Mouse (Mus musculus) layer of hippocampus, adult 2 months (tissue): Measurements from ENCODE around the gene Tmem56. TPM values are rescaled to one million over a fixed set of nuclear protein-coding genes. Genes with fewer than 3 reads are reported as not detected.

ENCODE experiments used
- DNase-seq, 2 experiments: peaks; one replicate each; pipeline ENCODE4 v3.0.0; 2022; ENCODE audit warnings: low spot score in 2 of 2
- H3K27ac ChIP-seq: fragments of 200-600 bp; 2 replicates; pipeline ENCODE4 v1.8.1; 2022
- H3K4me3 ChIP-seq: fragments of 200-600 bp; 2 replicates; pipeline ENCODE4 v1.8.1; 2022; ENCODE audit warnings: mild to moderate bottlenecking
- CTCF ChIP-seq: fragments of 200-600 bp; conservative IDR thresholded peaks from 2 replicates; pipeline ENCODE4 v1.8.1; 2022; ENCODE audit warnings: antibody characterized with exemption, mild to moderate bottlenecking, moderate library complexity
- long read RNA-seq, 2 experiments: library from polyadenylated mRNA; stranded (forward); transcript quantifications; one replicate each; pipeline ENCODE4 v2.0.0; 2021; ENCODE audit warnings: borderline mapping rate in 2 of 2
- total RNA-seq, 2 experiments: library from RNA; stranded (reverse); gene quantifications; 2 replicates each; pipeline ENCODE4 v1.2.3; 2021

Gene Tmem56
- 10 to 100 TPM; 30.6 to 31.1 TPM for total RNA-seq
- long read RNA-seq, experiment 1, full-length matches to known transcripts, result 15 of 25 reads
- long read RNA-seq, experiment 1, partial matches to known transcripts, result 2 of 25 reads
- long read RNA-seq, experiment 1, other reads (novel, unspliced or antisense), result 8 of 25 reads
- long read RNA-seq, experiment 2, full-length matches to known transcripts, result 14 of 17 reads
- long read RNA-seq, experiment 2, partial matches to known transcripts, result 1 of 17 reads
- long read RNA-seq, experiment 2, other reads (novel, unspliced or antisense), result 2 of 17 reads

- H3K27ac ChIP-seq, result no peak within 1 kb of the TSS
- TF ChIP-seq CTCF, result no peak
- no peak within 1 kb of the TSS for H3K4me3 ChIP-seq
- DNase-seq, result no peak
Observed at GRCm38 (mm10) chr3:121282998-121283397, at the start of gene Tmem56. Gene Tmem56 (minus strand): TSS chr3:121283098.

GRCm38 (mm10) chr3:121330244-121330646 lies 47.3 kb upstream of the Tmem56 start:
- peak overlapping the region; percentile 32; the same call in 1 of the 2 replicates for H3K27ac ChIP-seq
- DNase-seq, result peak in 1 of 2 experiments; percentile 16
- no peak overlapping the region for H3K4me3 ChIP-seq
- TF ChIP-seq CTCF, result no peak

DNA sequence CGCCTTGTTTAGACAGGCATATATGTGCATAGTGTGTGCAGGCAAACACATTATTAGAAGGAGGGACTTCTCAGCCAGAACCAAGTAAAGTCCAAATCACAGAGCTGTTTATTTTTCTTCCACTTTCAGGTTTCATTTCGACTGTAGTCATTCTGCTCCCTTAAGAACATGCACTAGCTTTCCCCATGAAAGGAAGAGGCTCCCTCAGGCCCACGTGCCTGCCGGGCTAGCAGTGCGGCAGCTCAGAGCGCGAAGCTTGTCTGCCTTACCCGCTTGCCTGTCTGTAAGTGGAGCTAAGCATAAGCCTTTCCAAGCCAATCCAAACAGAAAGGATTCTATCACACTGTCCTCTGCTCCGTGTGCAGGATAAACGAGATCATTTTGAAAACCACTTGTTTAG lies 46.7 kb upstream of the Tmem56 start:
- DNase-seq, result no peak
- no peak for TF ChIP-seq CTCF
- 0 out of 2 replicates have a peak overlapping the region, but pooled peaks have one; percentile 32 for H3K27ac ChIP-seq

DNA sequence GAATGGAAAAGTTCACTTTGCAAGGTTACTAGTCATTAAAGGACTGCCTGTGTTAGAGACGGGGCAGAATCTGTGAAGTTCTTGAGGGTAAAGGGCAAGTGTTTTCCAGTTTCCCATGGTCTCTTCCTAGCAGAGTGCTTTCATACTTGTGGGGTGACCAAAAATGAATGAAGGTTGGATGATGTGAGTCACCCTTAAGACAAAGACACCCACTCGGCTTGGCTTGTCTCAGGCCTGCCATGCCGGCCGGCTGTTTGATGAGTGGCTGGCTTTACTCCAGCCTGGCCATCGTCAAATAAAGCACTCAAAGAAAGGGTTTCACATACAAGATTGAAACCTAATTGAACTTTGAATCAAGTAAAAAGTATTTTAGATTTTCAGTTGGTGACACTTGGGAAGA lies 44.5 kb upstream of the Tmem56 start:
- no peak for DNase-seq
- Histone ChIP-seq H3K4me3 (no peak overlapping the region), H3K27ac (no peak overlapping the region)
- no peak for TF ChIP-seq CTCF

More for the DNA sequence above, 46.7 kb upstream of the Tmem56 start:
- H3K4me3 ChIP-seq, result no peak overlapping the region

DNA sequence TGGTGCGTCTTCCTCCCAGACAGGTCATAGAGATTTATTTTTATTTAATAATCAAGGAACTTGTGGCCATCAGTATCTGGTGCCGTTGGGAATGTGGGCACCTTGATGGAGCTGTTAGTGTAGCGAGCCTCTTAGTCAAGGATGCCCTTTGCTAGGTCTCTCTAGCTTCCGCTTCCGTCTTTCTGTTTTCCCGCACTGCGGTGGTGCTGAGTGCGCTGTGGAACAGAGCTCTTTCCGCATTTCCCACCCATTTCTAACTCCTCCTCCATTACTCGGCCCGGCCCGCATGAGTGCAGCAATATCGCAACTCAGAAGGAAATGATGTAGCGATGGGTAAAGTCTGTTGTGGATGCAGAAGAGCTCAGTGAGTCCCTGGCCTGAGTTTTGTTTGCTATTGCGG lies 40.5 kb upstream of the Tmem56 start:
- no peak overlapping the region for H3K4me3 ChIP-seq
- no peak for DNase-seq
- no peak overlapping the region for H3K27ac ChIP-seq
- no peak for TF ChIP-seq CTCF

- no peak for DNase-seq
- H3K4me3 ChIP-seq, result no peak overlapping the region
- no peak overlapping the region for H3K27ac ChIP-seq
- TF ChIP-seq CTCF, result no peak
Observed at GRCm38 (mm10) chr3:121320896-121321295, 38.0 kb upstream of the Tmem56 start.

- Histone ChIP-seq H3K4me3 (no peak overlapping the region), H3K27ac (no peak overlapping the region)
- no peak for TF ChIP-seq CTCF
- DNase-seq, result no peak
Observed at GRCm38 (mm10) chr3:121319906-121320305, 37.0 kb upstream of the Tmem56 start.

- Histone ChIP-seq H3K27ac (peak overlapping the region; percentile 46; the same call in 1 of the 2 replicates), H3K4me3 (no peak overlapping the region)
- no peak for DNase-seq
- TF ChIP-seq CTCF, result no peak
Observed at GRCm38 (mm10) chr3:121315498-121315897, 32.6 kb upstream of the Tmem56 start.

DNA sequence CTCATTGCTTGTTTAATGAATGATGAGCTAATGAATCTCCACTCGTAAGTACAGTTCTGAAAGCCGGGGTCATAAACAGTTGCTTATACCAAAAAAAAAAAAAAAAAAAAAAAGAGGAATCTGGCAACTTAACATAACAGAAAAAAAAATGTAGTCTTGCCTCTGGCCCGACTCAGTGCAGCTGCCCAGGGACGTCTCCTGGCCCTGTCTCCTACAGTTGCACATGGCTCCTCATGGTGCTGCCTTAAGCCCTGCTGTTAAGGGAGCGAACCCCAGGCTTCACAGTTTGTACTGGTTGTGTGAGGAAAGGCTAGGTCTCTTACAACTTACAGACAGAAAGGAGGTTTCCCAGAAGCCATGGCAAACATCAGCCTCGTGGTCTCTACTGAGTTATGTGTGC lies 31.3 kb upstream of the Tmem56 start:
- no peak for DNase-seq
- no peak overlapping the region for H3K27ac ChIP-seq
- H3K4me3 ChIP-seq, result no peak overlapping the region
- no peak for TF ChIP-seq CTCF

- no peak overlapping the region for H3K4me3 ChIP-seq
- no peak for TF ChIP-seq CTCF
- DNase-seq, result no peak
- no peak overlapping the region for H3K27ac ChIP-seq
Observed at GRCm38 (mm10) chr3:121312979-121313378, 30.1 kb upstream of the Tmem56 start.

DNA sequence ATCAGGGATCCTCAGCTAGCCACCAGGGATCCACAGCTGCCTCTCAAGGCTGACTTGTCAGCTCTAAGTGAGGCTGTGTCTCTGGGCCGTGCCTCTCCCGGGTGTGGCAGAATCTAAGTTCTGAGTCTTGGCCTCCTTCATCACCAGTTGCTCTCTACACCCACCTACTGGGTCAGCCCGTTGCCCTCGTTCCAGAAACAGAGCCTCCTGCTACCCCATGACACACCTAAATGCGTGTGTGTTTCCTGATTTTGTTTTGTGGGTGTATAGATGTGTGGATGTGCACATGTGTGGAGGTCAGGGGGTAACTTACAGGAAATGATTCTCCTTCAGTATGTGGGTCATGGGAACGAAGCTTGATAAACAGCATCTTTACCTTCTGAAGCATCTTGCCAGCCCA lies 29.5 kb upstream of the Tmem56 start:
- TF ChIP-seq CTCF, result no peak
- Histone ChIP-seq H3K27ac (no peak overlapping the region), H3K4me3 (no peak overlapping the region)
- no peak for DNase-seq

GRCm38 (mm10) chr3:121309896-121310714 lies 27.2 kb upstream of the Tmem56 start:
- DNase-seq, result no peak
- Histone ChIP-seq H3K4me3 (no peak overlapping the region), H3K27ac (no peak overlapping the region)
- TF ChIP-seq CTCF, result peak; percentile 44

GRCm38 (mm10) chr3:121309429-121309828 lies 26.5 kb upstream of the Tmem56 start:
- Histone ChIP-seq H3K4me3 (no peak overlapping the region), H3K27ac (no peak overlapping the region)
- no peak for TF ChIP-seq CTCF
- DNase-seq, result no peak

DNA sequence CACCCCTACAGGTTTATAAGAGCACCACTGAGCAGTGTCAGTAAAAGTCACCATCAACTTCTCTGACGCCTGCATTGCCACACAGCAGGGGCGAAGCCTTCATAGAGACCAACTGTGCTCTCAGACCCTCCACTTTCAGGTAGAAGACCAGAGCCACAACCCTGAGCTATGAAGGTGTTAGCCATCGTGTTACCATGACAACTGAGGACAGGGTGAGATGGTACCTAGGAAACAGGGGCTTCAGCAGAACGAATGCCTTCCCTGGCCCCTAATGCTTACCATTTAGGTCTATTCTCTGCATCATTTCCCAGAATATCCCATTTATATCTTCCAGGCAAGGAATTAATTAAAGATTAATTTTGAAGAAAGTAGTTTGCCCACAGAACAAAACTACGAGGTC lies 26.0 kb upstream of the Tmem56 start:
- no peak overlapping the region for H3K27ac ChIP-seq
- no peak for TF ChIP-seq CTCF
- no peak overlapping the region for H3K4me3 ChIP-seq
- no peak for DNase-seq
